Mouse (Mus musculus) cerebellum, adult 9-10 months (tissue): ENCODE measurements at regions not wholly inside any gene's neighbourhood (a gene's known extent, or its start where the extent isn't known, plus 50 kb on each side); places are given as distances from the start of the nearest gene placed in this dataset.
"Not testable (repeated sequence)": the region's sequence is repeated elsewhere in the genome, so short reads cannot be mapped to it uniquely, and the experiment has no call there.

ENCODE experiments used
- DNase-seq: peaks from one replicate; pipeline ENCODE4 v3.0.0; 2022

- DNase-seq: no peak
Observed at GRCm38 (mm10) chr5:91822844-91823576, 139.9 kb downstream of the Rchy1 start.

GRCm38 (mm10) chr5:91818800-91819199, 144.1 kb downstream of the Rchy1 start:
- DNase-seq: no peak

DNA sequence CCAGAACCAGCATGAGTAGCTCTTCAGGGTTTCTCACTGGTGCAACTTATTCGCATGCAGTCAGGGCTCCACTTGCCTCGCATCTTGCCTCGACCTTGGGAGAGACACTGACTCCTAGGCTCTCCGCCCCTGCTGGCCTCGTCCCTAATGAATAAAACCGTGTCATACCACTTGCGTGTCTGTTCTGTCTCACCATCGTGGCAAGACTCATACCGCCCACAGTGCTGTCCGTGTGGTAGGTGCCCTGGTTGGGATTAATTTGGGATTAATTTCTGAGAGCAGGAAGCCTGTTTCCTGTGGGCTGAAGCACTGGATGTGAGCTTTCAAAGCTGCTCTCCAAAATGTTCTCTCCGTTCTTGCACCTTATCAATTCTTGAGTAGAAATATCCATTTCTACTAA, 144.7 kb downstream of the Rchy1 start:
- no peak for DNase-seq

- no peak for DNase-seq
Observed at GRCm38 (mm10) chr5:91816376-91816950, 146.4 kb downstream of the Rchy1 start.

- DNase-seq: no peak
Observed at GRCm38 (mm10) chr5:91814956-91815355, 147.9 kb downstream of the Rchy1 start.

GRCm38 (mm10) chr5:91814417-91814762, 148.5 kb downstream of the Rchy1 start:
- no peak for DNase-seq

DNA sequence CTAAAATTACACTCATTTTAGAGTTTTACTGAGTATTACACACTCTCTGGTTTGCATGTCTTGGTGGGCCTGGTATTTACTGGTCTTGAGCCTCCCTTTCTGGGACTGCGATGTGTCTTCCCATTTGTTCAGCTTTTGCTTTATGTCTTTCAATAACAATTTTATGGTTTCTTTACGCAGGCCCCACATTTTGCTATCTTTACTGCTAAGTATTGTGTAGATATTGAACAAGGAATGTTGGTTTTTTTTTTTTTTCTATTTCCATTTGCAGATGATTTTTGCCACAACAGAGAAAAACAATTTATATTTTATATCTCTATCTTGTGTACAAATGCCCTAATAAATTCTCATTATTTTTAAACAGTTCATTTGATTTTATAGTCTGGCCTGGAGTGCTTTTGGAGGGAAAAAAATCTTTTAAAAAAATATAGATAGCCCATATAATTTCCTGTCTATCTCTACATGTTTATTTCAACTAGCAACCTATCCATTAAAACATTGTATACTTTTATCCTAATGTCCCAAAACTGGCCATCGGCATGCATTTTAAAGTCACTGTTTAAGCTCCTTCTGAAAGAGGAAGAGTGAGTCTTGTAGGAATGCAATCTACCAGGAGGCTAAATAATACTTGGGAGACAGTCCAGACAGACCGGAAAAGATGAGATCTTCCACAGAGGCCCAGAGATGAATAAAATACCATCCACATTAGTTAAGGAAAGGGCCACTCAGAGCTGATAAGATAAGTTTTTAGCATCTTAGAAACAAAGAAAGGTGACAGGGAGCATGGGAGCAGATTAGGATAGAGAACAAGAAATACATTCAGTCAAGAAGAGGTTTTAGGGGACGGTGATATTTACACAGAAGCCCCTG, 149.1 kb downstream of the Rchy1 start:
- DNase-seq: no peak

GRCm38 (mm10) chr5:91807070-91808065, 155.5 kb downstream of the Rchy1 start:
- no peak for DNase-seq

GRCm38 (mm10) chr5:91801297-91801980, 161.4 kb downstream of the Rchy1 start:
- DNase-seq: no peak

DNA sequence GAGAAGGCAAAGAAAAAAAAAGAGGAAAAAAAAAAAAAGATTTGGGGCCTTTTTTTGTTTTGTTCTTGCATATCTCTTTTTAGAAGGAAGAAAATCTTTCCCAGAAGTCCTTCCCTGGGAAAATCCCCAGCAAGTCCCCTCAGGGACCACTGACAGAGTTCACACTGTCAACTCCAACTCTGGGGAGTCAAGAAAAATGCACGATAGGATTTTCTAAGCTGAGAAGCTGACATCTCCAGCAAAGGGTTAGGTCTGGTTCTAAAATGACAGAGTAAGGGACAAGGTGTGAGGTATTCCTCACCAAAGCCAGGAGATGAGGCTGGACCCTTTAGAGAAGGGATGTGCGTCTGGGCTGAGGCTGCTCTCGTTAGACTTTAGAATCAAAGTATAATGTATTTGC, 165.5 kb downstream of the Rchy1 start:
- no peak for DNase-seq

DNA sequence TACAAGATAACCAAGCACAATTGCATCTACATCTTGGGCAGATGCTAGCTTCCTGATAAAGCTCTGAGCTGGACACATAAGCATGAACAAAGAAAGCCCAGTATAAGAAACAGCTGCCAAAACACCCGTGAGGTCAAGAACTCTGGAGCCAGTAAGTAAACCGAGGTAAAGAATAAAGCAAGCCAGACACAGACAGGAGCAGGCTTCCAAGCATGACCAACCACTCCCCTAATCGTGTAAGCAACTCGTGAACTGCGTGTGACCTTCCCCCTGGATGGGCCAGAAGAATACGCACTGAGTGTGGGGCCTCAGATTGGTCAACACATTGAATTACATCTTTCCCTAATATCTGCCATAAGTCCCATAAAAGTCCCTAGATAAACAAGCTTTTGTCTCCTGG, 170.1 kb downstream of the Rchy1 start:
- DNase-seq: no peak

GRCm38 (mm10) chr5:91790412-91790811, 172.5 kb downstream of the Rchy1 start:
- no peak for DNase-seq

- DNase-seq: no peak
Observed at GRCm38 (mm10) chr5:91783966-91784365, 178.9 kb downstream of the Rchy1 start.

- no peak for DNase-seq
Observed at GRCm38 (mm10) chr5:91776971-91777370, 185.9 kb downstream of the Rchy1 start.

DNA sequence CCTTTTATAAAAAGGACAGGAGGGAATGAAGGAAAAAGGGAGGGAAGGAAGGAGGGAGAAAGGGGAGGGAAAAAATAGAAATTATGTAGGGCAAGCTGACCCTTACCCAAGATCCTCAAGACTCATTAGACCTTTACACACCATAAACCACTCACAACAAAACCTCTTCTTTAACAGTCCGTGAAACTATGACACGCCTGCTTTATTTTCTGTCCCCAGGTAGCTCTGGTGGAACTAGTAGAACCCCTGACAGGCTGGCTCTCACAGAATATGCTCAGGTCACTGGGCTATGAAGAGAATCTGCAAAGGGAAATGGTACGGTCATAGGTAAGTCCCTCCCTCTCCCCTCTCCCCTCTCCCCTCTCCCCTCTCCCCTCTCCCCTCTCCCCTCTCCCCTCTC, 188.8 kb downstream of the Rchy1 start:
- no peak for DNase-seq

- no peak for DNase-seq
Observed at GRCm38 (mm10) chr5:91767886-91768285, 195.0 kb downstream of the Rchy1 start.

- no peak for DNase-seq
Observed at GRCm38 (mm10) chr5:91767060-91767459, 195.8 kb downstream of the Rchy1 start.

DNA sequence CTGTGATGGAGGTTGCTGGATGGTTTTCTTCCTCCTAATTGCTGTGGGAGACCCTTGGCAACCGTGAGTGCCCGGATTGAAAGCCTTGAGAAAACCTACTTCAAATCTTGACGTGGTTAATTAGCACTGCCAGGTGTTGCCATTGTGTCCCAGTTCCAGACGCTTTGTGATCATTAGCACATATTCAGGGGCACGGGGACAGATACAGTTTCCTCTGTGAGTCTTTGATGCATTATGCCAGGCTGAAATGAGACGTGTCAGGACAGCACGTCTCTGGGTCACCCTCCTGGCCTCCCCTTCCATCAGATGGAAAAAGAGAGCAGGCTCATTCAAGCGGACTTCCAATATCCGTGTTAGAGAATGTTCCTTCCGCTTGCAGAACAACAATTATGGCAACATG, 198.2 kb downstream of the Rchy1 start:
- no peak for DNase-seq

- no peak for DNase-seq
Observed at GRCm38 (mm10) chr5:91762589-91762988, 200.3 kb downstream of the Rchy1 start.

GRCm38 (mm10) chr5:91755958-91756357, 206.9 kb downstream of the Rchy1 start:
- no peak for DNase-seq

DNA sequence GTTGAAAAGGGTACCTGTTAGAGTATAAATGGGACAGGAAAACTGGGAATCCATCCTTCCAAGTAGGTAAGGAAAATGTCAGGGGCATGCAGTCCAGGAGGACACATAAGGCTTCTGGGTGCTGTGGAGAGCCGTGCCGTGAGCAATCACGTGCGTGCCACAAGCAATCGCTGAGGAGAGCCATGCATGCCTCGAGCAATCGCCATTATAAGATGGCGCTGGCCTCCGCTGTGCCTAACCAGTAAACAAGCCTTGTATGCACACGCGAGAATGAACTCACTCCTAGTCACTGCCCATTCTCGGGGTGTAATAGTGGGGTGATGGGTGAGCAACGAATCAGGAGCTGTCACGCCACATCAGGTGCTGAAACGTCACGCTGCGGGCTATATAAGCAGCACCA, 210.0 kb downstream of the Rchy1 start:
- DNase-seq: not testable (repeated sequence)

DNA sequence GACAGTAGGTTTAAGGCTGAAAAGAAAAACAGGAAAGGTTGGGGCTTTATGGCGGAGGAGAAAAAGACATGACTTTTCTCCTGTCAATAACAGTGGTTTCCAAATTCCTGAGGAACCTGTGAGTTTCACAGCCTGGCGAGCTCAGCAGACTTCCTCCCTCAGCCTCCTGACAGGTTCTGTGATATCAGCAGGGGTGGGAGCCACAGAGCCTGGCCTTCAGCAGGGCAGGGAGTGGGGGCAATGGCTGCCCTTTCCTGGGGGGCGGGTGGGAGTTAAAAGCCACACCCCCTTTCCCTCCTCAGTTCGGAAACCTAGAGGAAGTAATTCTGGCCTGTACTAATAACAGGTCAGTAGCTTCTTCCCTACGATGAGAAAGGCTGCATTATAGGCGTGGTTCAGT, 211.7 kb downstream of the Rchy1 start:
- no peak for DNase-seq
